Mouse (Mus musculus): ENCODE results near the gene Tcte2. TPM values are rescaled to one million over a fixed set of nuclear protein-coding genes. Genes with fewer than 3 reads are reported as not detected.

Tcte2 gene
- polyA plus RNA-seq, 1 experiment = 0.71 TPM

- Histone ChIP-seq H3K4me1 (replicated peaks; ENCODE audit: control insufficient read depth, insufficient read depth, low read length) (peaks cover 2% of the 10 kb centered on the region; the same call in 1 of the 2 replicates), H3K27me3 (ENCODE audit: control insufficient read depth, insufficient read depth, low read length) (no peaks in the 10 kb centered on the region)
- 95% methylated on average over 5 of the region's 5 CpGs for WGBS
Observed at GRCm38 (mm10) chr17:13720187-13720586, 41.4 kb downstream of the Tcte2 start.

GRCm38 (mm10) chr17:13717428-13717827 is 44.2 kb downstream of the Tcte2 start:
- no peaks in the 10 kb centered on the region for H3K36me3 ChIP-seq (ENCODE audit: control insufficient read depth, insufficient read depth, low read length)
- H3K27me3 ChIP-seq (ENCODE audit: control insufficient read depth, insufficient read depth, low read length) = no peaks in the 10 kb centered on the region
- TF ChIP-seq CTCF (IDR thresholded peaks at IDR 0.05; ENCODE audit: borderline replicate concordance, control insufficient read depth, extremely low read depth, insufficient read depth, low read length, poor library complexity) (no peak), POLR2A (IDR thresholded peaks at IDR 0.05; ENCODE audit: control insufficient read depth, extremely low read depth, insufficient read depth, low read length, poor library complexity) (no peak)
- peaks cover 2% of the 10 kb centered on the region; the same call in 1 of the 2 replicates for H3K4me1 ChIP-seq (replicated peaks; ENCODE audit: control insufficient read depth, insufficient read depth, low read length)
- H3K4me3 ChIP-seq (ENCODE audit: control insufficient read depth, insufficient read depth, low read length) = no peak overlapping the region
- 96% methylated on average over 11 of the region's 11 CpGs for WGBS
- no peak for DNase-seq
- H3K27ac ChIP-seq (ENCODE audit: control insufficient read depth, insufficient read depth, low read length) = no peak overlapping the region

More at GRCm38 (mm10) chr17:13720187-13720586, 41.4 kb downstream of the Tcte2 start:
- H3K36me3 ChIP-seq (ENCODE audit: control insufficient read depth, insufficient read depth, low read length) = no peaks in the 10 kb centered on the region
- TF ChIP-seq POLR2A (IDR thresholded peaks at IDR 0.05; ENCODE audit: control insufficient read depth, extremely low read depth, insufficient read depth, low read length, poor library complexity) (no peak), CTCF (IDR thresholded peaks at IDR 0.05; ENCODE audit: borderline replicate concordance, control insufficient read depth, extremely low read depth, insufficient read depth, low read length, poor library complexity) (no peak)
- no peak overlapping the region for H3K4me3 ChIP-seq (ENCODE audit: control insufficient read depth, insufficient read depth, low read length)
- no peak overlapping the region for H3K27ac ChIP-seq (ENCODE audit: control insufficient read depth, insufficient read depth, low read length)
- no peak for DNase-seq

- TF ChIP-seq POLR2A (IDR thresholded peaks at IDR 0.05; ENCODE audit: control insufficient read depth, extremely low read depth, insufficient read depth, low read length, poor library complexity) = no peak
- no peak for TF ChIP-seq CTCF (IDR thresholded peaks at IDR 0.05; ENCODE audit: borderline replicate concordance, control insufficient read depth, extremely low read depth, insufficient read depth, low read length, poor library complexity)
- Histone ChIP-seq H3K27me3 (ENCODE audit: control insufficient read depth, insufficient read depth, low read length) (no peaks in the 10 kb centered on the region), H3K4me3 (ENCODE audit: control insufficient read depth, insufficient read depth, low read length) (no peak overlapping the region), H3K27ac (ENCODE audit: control insufficient read depth, insufficient read depth, low read length) (no peak overlapping the region), H3K4me1 (replicated peaks; ENCODE audit: control insufficient read depth, insufficient read depth, low read length) (peaks cover 2% of the 10 kb centered on the region; the same call in 1 of the 2 replicates), H3K36me3 (ENCODE audit: control insufficient read depth, insufficient read depth, low read length) (no peaks in the 10 kb centered on the region)
- 98% methylated on average over 6 of the region's 6 CpGs for WGBS
- no peak for DNase-seq
Observed at GRCm38 (mm10) chr17:13716336-13716735, 45.3 kb downstream of the Tcte2 start.

- TF ChIP-seq POLR2A (IDR thresholded peaks at IDR 0.05; ENCODE audit: control insufficient read depth, extremely low read depth, insufficient read depth, low read length, poor library complexity) (no peak), CTCF (IDR thresholded peaks at IDR 0.05; ENCODE audit: borderline replicate concordance, control insufficient read depth, extremely low read depth, insufficient read depth, low read length, poor library complexity) (no peak)
- Histone ChIP-seq H3K4me3 (ENCODE audit: control insufficient read depth, insufficient read depth, low read length) (no peak overlapping the region), H3K4me1 (replicated peaks; ENCODE audit: control insufficient read depth, insufficient read depth, low read length) (peaks cover 2% of the 10 kb centered on the region; the same call in 1 of the 2 replicates), H3K36me3 (ENCODE audit: control insufficient read depth, insufficient read depth, low read length) (no peaks in the 10 kb centered on the region), H3K27ac (ENCODE audit: control insufficient read depth, insufficient read depth, low read length) (no peak overlapping the region), H3K27me3 (ENCODE audit: control insufficient read depth, insufficient read depth, low read length) (no peaks in the 10 kb centered on the region)
- 18% methylated on average over 9 of the region's 9 CpGs for WGBS
- no peak for DNase-seq
Observed at GRCm38 (mm10) chr17:13715511-13715910, 46.1 kb downstream of the Tcte2 start.

GRCm38 (mm10) chr17:13714654-13715053 is 47.0 kb downstream of the Tcte2 start:
- no peaks in the 10 kb centered on the region for H3K27me3 ChIP-seq (ENCODE audit: control insufficient read depth, insufficient read depth, low read length)
- no peak overlapping the region for H3K4me3 ChIP-seq (ENCODE audit: control insufficient read depth, insufficient read depth, low read length)
- TF ChIP-seq CTCF (IDR thresholded peaks at IDR 0.05; ENCODE audit: borderline replicate concordance, control insufficient read depth, extremely low read depth, insufficient read depth, low read length, poor library complexity) (no peak), POLR2A (IDR thresholded peaks at IDR 0.05; ENCODE audit: control insufficient read depth, extremely low read depth, insufficient read depth, low read length, poor library complexity) (no peak)
- H3K36me3 ChIP-seq (ENCODE audit: control insufficient read depth, insufficient read depth, low read length) = no peaks in the 10 kb centered on the region
- no peak for DNase-seq
- WGBS = 92% methylated on average over 4 of the region's 4 CpGs
- H3K27ac ChIP-seq (ENCODE audit: control insufficient read depth, insufficient read depth, low read length) = no peak overlapping the region
- H3K4me1 ChIP-seq (replicated peaks; ENCODE audit: control insufficient read depth, insufficient read depth, low read length) = peaks cover 2% of the 10 kb centered on the region; the same call in 1 of the 2 replicates

- Histone ChIP-seq H3K4me1 (replicated peaks; ENCODE audit: control insufficient read depth, insufficient read depth, low read length) (no peaks in the 10 kb centered on the region; the same call in 1 of the 2 replicates), H3K4me3 (ENCODE audit: control insufficient read depth, insufficient read depth, low read length) (no peak overlapping the region), H3K36me3 (ENCODE audit: control insufficient read depth, insufficient read depth, low read length) (no peaks in the 10 kb centered on the region), H3K27me3 (ENCODE audit: control insufficient read depth, insufficient read depth, low read length) (no peaks in the 10 kb centered on the region), H3K27ac (ENCODE audit: control insufficient read depth, insufficient read depth, low read length) (no peak overlapping the region)
- TF ChIP-seq POLR2A (IDR thresholded peaks at IDR 0.05; ENCODE audit: control insufficient read depth, extremely low read depth, insufficient read depth, low read length, poor library complexity) (no peak), CTCF (IDR thresholded peaks at IDR 0.05; ENCODE audit: borderline replicate concordance, control insufficient read depth, extremely low read depth, insufficient read depth, low read length, poor library complexity) (no peak)
- WGBS = 94% methylated on average over 4 of the region's 4 CpGs
- no peak for DNase-seq
Observed at GRCm38 (mm10) chr17:13714128-13714527, 47.5 kb downstream of the Tcte2 start.

GRCm38 (mm10) chr17:13712518-13712917 is 49.1 kb downstream of the Tcte2 start:
- 83% methylated on average over 3 of the region's 3 CpGs for WGBS
- no peak for DNase-seq
- Histone ChIP-seq H3K4me1 (replicated peaks; ENCODE audit: control insufficient read depth, insufficient read depth, low read length) (no peaks in the 10 kb centered on the region; the same call in 1 of the 2 replicates), H3K27ac (ENCODE audit: control insufficient read depth, insufficient read depth, low read length) (no peak overlapping the region), H3K36me3 (ENCODE audit: control insufficient read depth, insufficient read depth, low read length) (no peaks in the 10 kb centered on the region), H3K27me3 (ENCODE audit: control insufficient read depth, insufficient read depth, low read length) (no peaks in the 10 kb centered on the region), H3K4me3 (ENCODE audit: control insufficient read depth, insufficient read depth, low read length) (no peak overlapping the region)
- no peak for TF ChIP-seq POLR2A (IDR thresholded peaks at IDR 0.05; ENCODE audit: control insufficient read depth, extremely low read depth, insufficient read depth, low read length, poor library complexity)
- no peak for TF ChIP-seq CTCF (IDR thresholded peaks at IDR 0.05; ENCODE audit: borderline replicate concordance, control insufficient read depth, extremely low read depth, insufficient read depth, low read length, poor library complexity)
